Mouse (Mus musculus): ENCODE measurements at regions not wholly inside any gene's neighbourhood (a gene's known extent, or its start where the extent isn't known, plus 50 kb on each side); places are given as distances from the start of the nearest gene placed in this dataset.
A peak's percentile ranks its signal among the peaks of the same experiment; 100 is the strongest.

GRCm38 (mm10) chr16:77400276-77400891, 201.5 kb downstream of the Gm11146 start:
- DNase-seq (ENCODE audit: low spot score in 2 of 2) = peak; percentile 82 to 86

- DNase-seq (ENCODE audit: low spot score in 2 of 2) = no peak
Observed at GRCm38 (mm10) chr16:77399846-77400275, 202.0 kb downstream of the Gm11146 start.

- DNase-seq (ENCODE audit: low spot score in 2 of 2) = no peak
Observed at GRCm38 (mm10) chr16:77394054-77394716, 207.7 kb downstream of the Gm11146 start.

- DNase-seq (ENCODE audit: low spot score in 2 of 2) = no peak
Observed at GRCm38 (mm10) chr16:77393470-77393869, 208.4 kb downstream of the Gm11146 start.

- DNase-seq (ENCODE audit: low spot score in 2 of 2) = no peak
Observed at GRCm38 (mm10) chr16:77392205-77392604, 209.7 kb downstream of the Gm11146 start.

- no peak for DNase-seq (ENCODE audit: low spot score in 2 of 2)
Observed at GRCm38 (mm10) chr16:77384021-77384729, 217.7 kb downstream of the Gm11146 start.

- DNase-seq (ENCODE audit: low spot score in 2 of 2) = no peak
Observed at GRCm38 (mm10) chr16:77382790-77383189, 219.1 kb downstream of the Gm11146 start.

GRCm38 (mm10) chr16:77372768-77373167, 229.1 kb downstream of the Gm11146 start:
- DNase-seq (ENCODE audit: low spot score in 2 of 2) = no peak

- DNase-seq (ENCODE audit: low spot score in 2 of 2) = no peak
Observed at GRCm38 (mm10) chr16:77369810-77370209, 232.1 kb downstream of the Gm11146 start.

GRCm38 (mm10) chr16:77365254-77365653, 236.6 kb downstream of the Gm11146 start:
- no peak for DNase-seq (ENCODE audit: low spot score in 2 of 2)

GRCm38 (mm10) chr16:77364439-77364838, 237.5 kb downstream of the Gm11146 start:
- no peak for DNase-seq (ENCODE audit: low spot score in 2 of 2)

GRCm38 (mm10) chr16:77359190-77359589, 242.7 kb downstream of the Gm11146 start:
- DNase-seq (ENCODE audit: low spot score in 2 of 2) = no peak

- DNase-seq (ENCODE audit: low spot score in 2 of 2) = no peak
Observed at GRCm38 (mm10) chr16:77355260-77355659, 246.6 kb downstream of the Gm11146 start.

- no peak for DNase-seq (ENCODE audit: low spot score in 2 of 2)
Observed at GRCm38 (mm10) chr16:77354201-77354712, 247.6 kb downstream of the Gm11146 start.

- DNase-seq (ENCODE audit: low spot score in 2 of 2) = no peak
Observed at GRCm38 (mm10) chr16:77346128-77346527, 255.8 kb downstream of the Gm11146 start.

GRCm38 (mm10) chr16:77332285-77332684, 269.6 kb downstream of the Gm11146 start:
- DNase-seq (ENCODE audit: low spot score in 2 of 2) = no peak

- DNase-seq (ENCODE audit: low spot score in 2 of 2) = peak; percentile 27 to 32
Observed at GRCm38 (mm10) chr16:77330996-77331395, 270.9 kb downstream of the Gm11146 start.

GRCm38 (mm10) chr16:77329711-77330530, 272.0 kb downstream of the Gm11146 start:
- DNase-seq (ENCODE audit: low spot score in 2 of 2) = no peak

- DNase-seq (ENCODE audit: low spot score in 2 of 2) = peak; percentile 52 to 56
Observed at GRCm38 (mm10) chr16:77329160-77329691, 272.7 kb downstream of the Gm11146 start.

- DNase-seq (ENCODE audit: low spot score in 2 of 2) = no peak
Observed at GRCm38 (mm10) chr16:77328628-77329159, 273.2 kb downstream of the Gm11146 start.

GRCm38 (mm10) chr16:77328049-77328448, 273.8 kb downstream of the Gm11146 start:
- no peak for DNase-seq (ENCODE audit: low spot score in 2 of 2)

Measured in right cerebral cortex, postnatal 10 days (tissue).